Mouse (Mus musculus) myocyte (in vitro differentiated cells): ENCODE results near the gene Auh. TPM values are rescaled to one million over a fixed set of nuclear protein-coding genes. Genes with fewer than 3 reads are reported as not detected.

ENCODE experiments used
- H3K27me3 ChIP-seq: one replicate; pipeline ENCODE4 v1.6.1; 2011; ENCODE audit not compliant: control insufficient read depth, insufficient read depth, insufficient read length
- H3K36me3 ChIP-seq: one replicate; pipeline ENCODE4 v1.6.1; 2011; ENCODE audit not compliant: control insufficient read depth, insufficient read depth
- H3K4me2 ChIP-seq: one replicate; pipeline ENCODE4 v1.6.1; 2011; ENCODE audit warnings: low read depth, control low read depth
- H3K4me3 ChIP-seq: one replicate; pipeline ENCODE4 v1.5.1; 2011; ENCODE audit warnings: mild to moderate bottlenecking, control low read depth, moderate library complexity
- H3K79me2 ChIP-seq: one replicate; pipeline ENCODE4 v1.6.1; 2011; ENCODE audit not compliant: control insufficient read depth, insufficient read depth
- H3ac ChIP-seq: one replicate; pipeline ENCODE4 v1.6.1; 2011; ENCODE audit not compliant: control insufficient read depth, insufficient read length
- CEBPB ChIP-seq: IDR thresholded peaks from 2 replicates; pipeline ENCODE4 v1.6.1; 2011; ENCODE audit warnings: mild to moderate bottlenecking, moderate library complexity; ENCODE audit not compliant: poor library complexity, insufficient read depth, severe bottlenecking
- E2F4 ChIP-seq: IDR thresholded peaks from one replicate; pipeline ENCODE4 v1.6.1; 2011; ENCODE audit warnings: mild to moderate bottlenecking, control low read depth, moderate library complexity; ENCODE audit not compliant: insufficient read depth
- MAX ChIP-seq: IDR thresholded peaks from one replicate; pipeline ENCODE4 v1.6.1; 2011; ENCODE audit warnings: low read depth, mild to moderate bottlenecking, control low read depth
- MYOD1 ChIP-seq, 3 experiments: IDR thresholded peaks; one replicate each; pipeline ENCODE4 v1.6.1; 2011; ENCODE audit warnings: control low read depth in 2 of 3, low read depth in 2 of 3, mild to moderate bottlenecking in 2 of 3, moderate library complexity in 1 of 3; ENCODE audit not compliant: insufficient read length in 2 of 3, control insufficient read depth in 1 of 3
- MYOG ChIP-seq, 3 experiments: IDR thresholded peaks; one replicate each; pipeline ENCODE4 v1.6.1; 2011; ENCODE audit warnings: control low read depth in 2 of 3, low read depth in 2 of 3, mild to moderate bottlenecking in 2 of 3; ENCODE audit not compliant: insufficient read length in 2 of 3, control insufficient read depth in 1 of 3, insufficient read depth in 1 of 3
- POLR2A ChIP-seq: IDR thresholded peaks from one replicate; pipeline ENCODE4 v1.6.1; 2011; ENCODE audit warnings: low read depth, mild to moderate bottlenecking, control low read depth, moderate library complexity; ENCODE audit not compliant: insufficient read length
- POLR2AphosphoS2 ChIP-seq: IDR thresholded peaks from one replicate; pipeline ENCODE4 v1.6.1; 2011; ENCODE audit warnings: low read depth, control low read depth; ENCODE audit not compliant: insufficient read length
- REST ChIP-seq: IDR thresholded peaks from one replicate; pipeline ENCODE4 v1.6.1; 2011; ENCODE audit warnings: mild to moderate bottlenecking, control low read depth, moderate library complexity; ENCODE audit not compliant: insufficient read depth, insufficient read length
- SRF ChIP-seq: IDR thresholded peaks from one replicate; pipeline ENCODE4 v1.6.1; 2011; ENCODE audit warnings: low read depth; ENCODE audit not compliant: control insufficient read depth, insufficient read length
- TCF12 ChIP-seq: IDR thresholded peaks from one replicate; pipeline ENCODE4 v1.6.1; 2011; ENCODE audit warnings: mild to moderate bottlenecking, control low read depth; ENCODE audit not compliant: poor library complexity, insufficient read depth, severe bottlenecking
- TCF3 ChIP-seq: IDR thresholded peaks from one replicate; pipeline ENCODE4 v1.6.1; 2011; ENCODE audit warnings: low read depth, control low read depth; ENCODE audit not compliant: insufficient read length
- USF1 ChIP-seq: IDR thresholded peaks from one replicate; pipeline ENCODE4 v1.6.1; 2011; ENCODE audit warnings: low read depth, mild to moderate bottlenecking, control low read depth, moderate library complexity
- polyA plus RNA-seq: library from polyadenylated mRNA; unstranded; fragments of >200 nt; fragmentation: generic; extraction: Trizol; gene quantifications from one replicate; pipeline ENCODE4 v1.2.1, GENCODE M21; 2012; ENCODE audit warnings: missing spikeins

Auh gene
- polyA plus RNA-seq, 1 experiment = 17.4 TPM

- Histone ChIP-seq H3K36me3 (no peaks in the 10 kb centered on the region), H3K4me2 (no peak overlapping the region), H3K27me3 (no peaks in the 10 kb centered on the region), H3ac (no peak overlapping the region), H3K4me3 (no peak overlapping the region), H3K79me2 (no peaks in the 10 kb centered on the region)
- TF ChIP-seq TCF12 = no peak
- TF ChIP-seq REST = no peak
- no peak for TF ChIP-seq POLR2A
- no peak for TF ChIP-seq USF1
- no peak for TF ChIP-seq MAX
- TF ChIP-seq E2F4 = no peak
- no peak for TF ChIP-seq MYOD1 (IDR thresholded peaks at IDR 0.05; ENCODE audit: control insufficient read depth in 1 of 3, insufficient read length in 2 of 3, low read depth in 2 of 3)
- TF ChIP-seq SRF = no peak
- no peak for TF ChIP-seq CEBPB
- no peak for TF ChIP-seq POLR2AphosphoS2
- TF ChIP-seq TCF3 = no peak
- no peak for TF ChIP-seq MYOG (IDR thresholded peaks at IDR 0.05; ENCODE audit: control insufficient read depth in 1 of 3, insufficient read depth in 1 of 3, insufficient read length in 2 of 3, low read depth in 2 of 3)
Observed at GRCm38 (mm10) chr13:52858373-52858772, 71.1 kb downstream of the Auh start.

GRCm38 (mm10) chr13:52857781-52858180 lies 71.7 kb downstream of the Auh start:
- no peak overlapping the region for H3ac ChIP-seq
- no peaks in the 10 kb centered on the region for H3K27me3 ChIP-seq
- H3K79me2 ChIP-seq = no peaks in the 10 kb centered on the region
- TF ChIP-seq E2F4 (no peak), MAX (no peak), TCF12 (no peak), POLR2A (no peak), MYOD1 (IDR thresholded peaks at IDR 0.05; ENCODE audit: control insufficient read depth in 1 of 3, insufficient read length in 2 of 3, low read depth in 2 of 3) (no peak), TCF3 (no peak), CEBPB (no peak), SRF (no peak), USF1 (no peak), REST (no peak), MYOG (IDR thresholded peaks at IDR 0.05; ENCODE audit: control insufficient read depth in 1 of 3, insufficient read depth in 1 of 3, insufficient read length in 2 of 3, low read depth in 2 of 3) (no peak), POLR2AphosphoS2 (no peak)
- no peak overlapping the region for H3K4me3 ChIP-seq
- no peaks in the 10 kb centered on the region for H3K36me3 ChIP-seq
- no peak overlapping the region for H3K4me2 ChIP-seq

- Histone ChIP-seq H3K36me3 (no peaks in the 10 kb centered on the region), H3ac (no peak overlapping the region), H3K79me2 (no peaks in the 10 kb centered on the region), H3K4me3 (no peak overlapping the region), H3K27me3 (no peaks in the 10 kb centered on the region), H3K4me2 (no peak overlapping the region)
- no peak for TF ChIP-seq TCF12
- no peak for TF ChIP-seq MYOG (IDR thresholded peaks at IDR 0.05; ENCODE audit: control insufficient read depth in 1 of 3, insufficient read depth in 1 of 3, insufficient read length in 2 of 3, low read depth in 2 of 3)
- no peak for TF ChIP-seq MYOD1 (IDR thresholded peaks at IDR 0.05; ENCODE audit: control insufficient read depth in 1 of 3, insufficient read length in 2 of 3, low read depth in 2 of 3)
- TF ChIP-seq CEBPB = no peak
- TF ChIP-seq SRF = no peak
- TF ChIP-seq USF1 = no peak
- no peak for TF ChIP-seq E2F4
- no peak for TF ChIP-seq TCF3
- no peak for TF ChIP-seq REST
- TF ChIP-seq POLR2A = no peak
- TF ChIP-seq MAX = no peak
- TF ChIP-seq POLR2AphosphoS2 = no peak
Observed at GRCm38 (mm10) chr13:52853536-52853935, 75.9 kb downstream of the Auh start.

GRCm38 (mm10) chr13:52851886-52852285 lies 77.6 kb downstream of the Auh start:
- Histone ChIP-seq H3K36me3 (no peaks in the 10 kb centered on the region), H3ac (no peak overlapping the region), H3K27me3 (no peaks in the 10 kb centered on the region), H3K79me2 (no peaks in the 10 kb centered on the region), H3K4me2 (no peak overlapping the region), H3K4me3 (no peak overlapping the region)
- no peak for TF ChIP-seq SRF
- TF ChIP-seq USF1 = no peak
- TF ChIP-seq E2F4 = no peak
- TF ChIP-seq CEBPB = no peak
- no peak for TF ChIP-seq POLR2AphosphoS2
- TF ChIP-seq REST = no peak
- TF ChIP-seq MYOD1 (IDR thresholded peaks at IDR 0.05; ENCODE audit: control insufficient read depth in 1 of 3, insufficient read length in 2 of 3, low read depth in 2 of 3) = no peak
- TF ChIP-seq TCF12 = no peak
